Comparison of ENCODE assay signal across 15 mouse cellular contexts in genomic region chr5:37932086-37932759, GRCm38 (mm10).
A peak's percentile ranks its signal among the peaks of the same experiment; 100 is the strongest.
DNase-seq lines count a peak whose midpoint lies in the region; ATAC-seq and TF ChIP-seq lines count a peak whose summit lies in the region.
"Had no signal": no experiment of that assay in that cellular context is flagged by ENCODE, and none has a peak within 500 bp of the region (broad histone marks: within the 10 kb centered on the region; RNA-seq: fewer than 3 reads in every experiment).

No protein-coding gene starts in this region.

- peaks cover 4% of the 10 kb centered on the region; the same call in 1 of the 2 replicates for H3K27me3 ChIP-seq in limb, embryonic 15.5 days

- no peak for DNase-seq in gastrocnemius, adult 2 months
- DNase-seq in gastrocnemius, postnatal 25 days, result no peak
- peak; percentile 15 to 55 for DNase-seq in layer of hippocampus, adult 18-20 months (ENCODE audit: low spot score in 2 of 2)
- no peak for DNase-seq in layer of hippocampus, postnatal 36 days
- DNase-seq in urinary bladder, postnatal 14 days (ENCODE audit: low spot score), result peak; percentile 19
- no peak for DNase-seq in urinary bladder, postnatal 10 days (ENCODE audit: low spot score)
- no peak for DNase-seq in left cerebral cortex, postnatal 10 days (ENCODE audit: extremely low spot score in 1 of 2, low spot score in 2 of 2)
- DNase-seq: cerebellum, adult 18-20 months; right cerebral cortex, postnatal 14 days; thymus, adult 2 months had no signal

- H3K27ac ChIP-seq in gastrocnemius, adult 2 months, result peak overlapping the region; percentile 50; the same call in 1 of the 2 replicates
- H3K27ac ChIP-seq in limb, embryonic 15.5 days, result peak overlapping the region; percentile 17; the same call in 1 of the 2 replicates
- H3K27ac ChIP-seq: embryonic facial prominence, embryonic 12.5 days; midbrain, embryonic 12.5 days had no signal

- no peak overlapping the region for H3K4me2 ChIP-seq in limb, embryonic 15.5 days
- H3K4me2 ChIP-seq: embryonic facial prominence, embryonic 12.5 days; liver, embryonic 11.5 days; midbrain, embryonic 12.5 days had no signal

- H3K9ac ChIP-seq in limb, embryonic 15.5 days, result no peak overlapping the region
- H3K9ac ChIP-seq: embryonic facial prominence, embryonic 12.5 days; midbrain, embryonic 12.5 days had no signal

- no peak for TF ChIP-seq CTCF in gastrocnemius, adult 2 months (IDR thresholded peaks at IDR 0.05)

- no peaks in the 10 kb centered on the region for H3K9me3 ChIP-seq in limb, embryonic 15.5 days
- H3K9me3 ChIP-seq: embryonic facial prominence, embryonic 12.5 days; midbrain, embryonic 12.5 days had no signal

- intact Hi-C loops in gastrocnemius, adult 2 months (cut with DNase I), result no loop called here
- intact Hi-C loops in left cerebral cortex, postnatal 10 days (cut with DNase I), result no loop called here

- ATAC-seq in limb, embryonic 15.5 days (ENCODE audit: insufficient number of reproducible peaks, low FRiP score, low TSS enrichment, low read depth), result peak; percentile 58; the same call in 1 of the 2 replicates
- ATAC-seq: activated CD4-positive, CD25-positive, alpha-beta regulatory T cell, adult 4 months had no signal

- H3K4me1 ChIP-seq in limb, embryonic 15.5 days, result peaks cover 7% of the 10 kb centered on the region
- H3K4me1 ChIP-seq: embryonic facial prominence, embryonic 12.5 days; midbrain, embryonic 12.5 days had no signal

- H3K36me3 ChIP-seq in limb, embryonic 15.5 days, result no peaks in the 10 kb centered on the region
- H3K36me3 ChIP-seq: embryonic facial prominence, embryonic 12.5 days; midbrain, embryonic 12.5 days had no signal

- H3K4me3 ChIP-seq in gastrocnemius, adult 2 months, result no peak overlapping the region
- no peak overlapping the region for H3K4me3 ChIP-seq in limb, embryonic 15.5 days
- H3K4me3 ChIP-seq: embryonic facial prominence, embryonic 12.5 days; midbrain, embryonic 12.5 days had no signal

- 45% methylated on average over 10 of the region's 10 CpGs for WGBS in limb, embryonic 15.5 days

Comparison
In these comparisons a context has a peak if more than half of its experiments do, and no peak if none do; other contexts are left out.
1. DNase-seq: peak in layer of hippocampus, adult 18-20 months (2 of 2) and urinary bladder, postnatal 14 days (single experiment); none in gastrocnemius, adult 2 months (single experiment), gastrocnemius, postnatal 25 days (single experiment), layer of hippocampus, postnatal 36 days (0 of 2), urinary bladder, postnatal 10 days (single experiment) and left cerebral cortex, postnatal 10 days (0 of 2).